8 mouse cellular contexts compared by ENCODE assay signal in the genomic region with DNA sequence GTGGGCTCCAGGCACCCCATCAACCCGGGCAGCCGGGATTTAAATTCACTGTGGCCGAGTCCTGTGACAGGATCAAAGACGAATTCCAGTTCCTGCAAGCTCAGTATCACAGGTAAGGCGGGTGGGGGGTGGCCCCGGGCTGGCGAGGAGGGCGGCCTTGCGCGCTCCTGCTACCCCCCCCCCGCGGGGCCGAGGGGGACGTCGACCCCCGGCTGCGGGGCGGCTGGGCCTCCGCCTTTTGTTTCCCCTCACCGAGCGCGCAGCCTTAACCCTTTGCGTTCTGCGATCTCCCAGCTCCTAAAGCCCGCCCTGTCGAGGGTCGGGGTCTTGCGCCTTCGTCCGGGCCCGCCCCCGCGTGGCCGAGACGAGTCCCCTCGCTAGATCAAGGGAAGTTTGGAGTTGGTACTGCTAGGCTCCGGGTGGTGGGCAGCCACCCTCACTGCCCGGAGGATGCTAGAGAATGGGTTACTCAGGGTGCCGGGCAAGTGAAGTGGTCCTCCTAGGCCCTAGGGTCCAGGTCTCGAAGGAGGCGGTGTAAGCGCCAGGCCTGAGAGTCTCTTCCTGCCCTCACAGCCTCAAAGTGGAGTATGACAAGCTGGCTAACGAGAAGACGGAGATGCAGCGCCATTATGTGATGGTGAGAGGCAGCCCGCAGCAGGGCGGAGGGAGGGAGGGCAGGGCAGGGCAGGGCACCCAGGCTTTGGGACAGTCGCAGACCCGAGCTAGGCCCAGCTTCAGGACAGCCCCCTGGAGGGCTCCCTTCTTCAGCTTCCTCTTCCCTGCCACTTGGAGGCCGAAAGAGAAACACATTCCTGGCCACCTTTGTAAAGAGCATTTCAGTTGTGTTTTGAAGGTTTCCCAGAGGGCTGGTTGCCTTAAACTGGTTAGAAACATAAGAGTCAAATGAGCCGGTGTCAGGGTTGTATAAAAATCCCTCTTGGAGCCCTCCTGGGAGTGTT. TPM values are rescaled to one million over a fixed set of nuclear protein-coding genes. Genes with fewer than 3 reads are reported as not detected.
A peak's percentile ranks its signal among the peaks of the same experiment; 100 is the strongest.
DNase-seq lines count a peak whose midpoint lies in the region; ATAC-seq and TF ChIP-seq lines count a peak whose summit lies in the region.

No protein-coding gene starts in this region.

- H3K9ac ChIP-seq in embryonic facial prominence, embryonic 14.5 days (ENCODE audit: low read depth, low read length): peak overlapping the region; percentile 97
- peak overlapping the region; percentile 96 for H3K9ac ChIP-seq in hindbrain, postnatal 0 days (replicated peaks; ENCODE audit: low read length)

- DNase-seq in lung, adult 2 months: no peak
- no peak for DNase-seq in lung, adult 18-20 months
- peak; percentile 56 for DNase-seq in ZHBTc4 (ENCODE audit: low read depth, low spot score)
- DNase-seq in embryonic facial prominence, embryonic 14.5 days (ENCODE audit: low spot score): peak; percentile 73
- peak; percentile 77 for DNase-seq in hindbrain, postnatal 0 days (ENCODE audit: low spot score)
- DNase-seq in lung, postnatal 10 days: peak; percentile 49
- DNase-seq in spleen, postnatal 36 days (ENCODE audit: low spot score in 2 of 2): peak; percentile 40 to 42
- DNase-seq in frontal cortex, postnatal 36 days (ENCODE audit: low spot score in 2 of 2): no peak

- no peak for ATAC-seq in embryonic facial prominence, embryonic 14.5 days (ENCODE audit: low read depth)
- ATAC-seq in hindbrain, postnatal 0 days: no peak

- H3K4me2 ChIP-seq in embryonic facial prominence, embryonic 14.5 days (ENCODE audit: low read depth, low read length): peak overlapping the region; percentile 95
- peak overlapping the region; percentile 75 for H3K4me2 ChIP-seq in hindbrain, postnatal 0 days (ENCODE audit: low read depth, low read length)

- no peaks in the 10 kb centered on the region for H3K9me3 ChIP-seq in embryonic facial prominence, embryonic 14.5 days (ENCODE audit: control insufficient read depth, low read length)
- no peaks in the 10 kb centered on the region for H3K9me3 ChIP-seq in hindbrain, postnatal 0 days (ENCODE audit: low read length)

- TF ChIP-seq CTCF in lung, adult 2 months (IDR thresholded peaks at IDR 0.05; ENCODE audit: insufficient read depth, low read length): no peak
- TF ChIP-seq CTCF in hindbrain, postnatal 0 days (IDR thresholded peaks at IDR 0.05; ENCODE audit: low read depth): peak; percentile 52

- no peak for TF ChIP-seq POLR2A in lung, adult 2 months (IDR thresholded peaks at IDR 0.05; ENCODE audit: borderline replicate concordance, extremely low read depth, low read depth, low read length)

- H3K36me3 ChIP-seq in embryonic facial prominence, embryonic 14.5 days (ENCODE audit: control insufficient read depth, insufficient read depth, low read length): peaks cover 30% of the 10 kb centered on the region; the same call in 1 of the 2 replicates
- no peaks in the 10 kb centered on the region for H3K36me3 ChIP-seq in hindbrain, postnatal 0 days (ENCODE audit: insufficient read depth, low read length)

- H3K27ac ChIP-seq in embryonic facial prominence, embryonic 14.5 days (replicated peaks; ENCODE audit: low read depth, low read length): peak overlapping the region; percentile 90
- peak overlapping the region; percentile 93 for H3K27ac ChIP-seq in hindbrain, postnatal 0 days

- H3K4me3 ChIP-seq in lung, adult 2 months (replicated peaks; ENCODE audit: extremely low read depth, low read depth, low read length): peak overlapping the region; percentile 89
- peak overlapping the region; percentile 86 for H3K4me3 ChIP-seq in embryonic facial prominence, embryonic 14.5 days (ENCODE audit: low read depth, low read length)
- H3K4me3 ChIP-seq in hindbrain, postnatal 0 days (ENCODE audit: low read length): peak overlapping the region; percentile 83

- WGBS in lung, adult 2 months: 3% methylated on average over 51 of the region's 51 CpGs
- WGBS in embryonic facial prominence, embryonic 14.5 days: 1% methylated on average over 39 of the region's 51 CpGs
- 1% methylated on average over 49 of the region's 51 CpGs for WGBS in hindbrain, postnatal 0 days

- no peaks in the 10 kb centered on the region for H3K27me3 ChIP-seq in embryonic facial prominence, embryonic 14.5 days (replicated peaks; ENCODE audit: control insufficient read depth, insufficient read depth, low read length)
- H3K27me3 ChIP-seq in hindbrain, postnatal 0 days (ENCODE audit: insufficient read depth, low read length): no peaks in the 10 kb centered on the region

- H3K4me1 ChIP-seq in lung, adult 2 months (ENCODE audit: control insufficient read depth, insufficient read depth, low read length): peaks cover 27% of the 10 kb centered on the region
- H3K4me1 ChIP-seq in embryonic facial prominence, embryonic 14.5 days (ENCODE audit: control insufficient read depth, insufficient read depth, low read length): peaks cover 59% of the 10 kb centered on the region
- H3K4me1 ChIP-seq in hindbrain, postnatal 0 days (ENCODE audit: insufficient read depth, low read length): peaks cover 52% of the 10 kb centered on the region

RNA-seq across cellular contexts. Expression of gene Tle3, which starts 2.1 kb away (rescaled TPM):
- polyA plus RNA-seq in lung, adult 2 months (2012; rRNA removed): 55.1 and 59.1 TPM in 2 replicates
- polyA plus RNA-seq in embryonic facial prominence, embryonic 14.5 days (2014; fragmentation: Nextera tagmentation; extraction: Ambion mirVana): 25.5 and 31.4 TPM in 2 replicates
- 74.1 and 81.3 TPM in 2 replicates for total RNA-seq in hindbrain, postnatal 0 days (2014; rRNA removed)
- 15.5 and 17.7 TPM in 2 replicates for polyA plus RNA-seq in hindbrain, postnatal 0 days (2015; fragmentation: Nextera tagmentation; extraction: Ambion mirVana)

Comparison
In these comparisons a context has a peak if more than half of its experiments do, and no peak if none do; other contexts are left out.
1. DNase-seq: peak in ZHBTc4 (single experiment), embryonic facial prominence, embryonic 14.5 days (single experiment), hindbrain, postnatal 0 days (single experiment), lung, postnatal 10 days (single experiment) and spleen, postnatal 36 days (2 of 2); none in lung, adult 2 months (single experiment), lung, adult 18-20 months (0 of 2) and frontal cortex, postnatal 36 days (0 of 2).
2. Peak in every context shown above with its lines, with median percentiles within 50 percentile points of each other: H3K4me3 ChIP-seq.